Mouse (Mus musculus) CH12.LX (cell line): ENCODE results near the gene Mpv17. TPM values are rescaled to one million over a fixed set of nuclear protein-coding genes. Genes with fewer than 3 reads are reported as not detected.

Source experiments
- DNase-seq: peaks from one replicate; pipeline ENCODE4 v3.0.0-alpha.2; 2013; ENCODE audit errors: extremely low read depth
- H3K27ac ChIP-seq: 2 replicates; pipeline ENCODE4 v1.5.1; 2012; ENCODE audit warnings: low read depth, mild to moderate bottlenecking, control low read depth, moderate library complexity; ENCODE audit not compliant: insufficient read depth
- H3K27me3 ChIP-seq: replicated peaks from 2 replicates; pipeline ENCODE3; 2012; ENCODE audit warnings: inconsistent platforms
- H3K36me3 ChIP-seq, 2 experiments: replicated peaks in 1 of 2; 2 replicates each; pipeline versions ENCODE3 to v1.6.1; 2012; ENCODE audit warnings: inconsistent platforms in 1 of 2, low read length in 1 of 2, mild to moderate bottlenecking in 1 of 2, mixed read lengths in 1 of 2, moderate library complexity in 1 of 2; ENCODE audit not compliant: control insufficient read depth in 1 of 2, insufficient read depth in 1 of 2
- H3K4me1 ChIP-seq, 2 experiments: 2 replicates each; pipeline ENCODE4 v1.6.1; 2012; ENCODE audit warnings: inconsistent platforms in 1 of 2, moderate library complexity in 1 of 2; ENCODE audit not compliant: insufficient read depth in 2 of 2, control insufficient read depth in 1 of 2
- H3K4me2 ChIP-seq: 2 replicates; pipeline ENCODE4 v1.6.1; 2012; ENCODE audit warnings: low read depth, mild to moderate bottlenecking, control low read depth; ENCODE audit not compliant: poor library complexity, insufficient read depth, severe bottlenecking
- H3K4me3 ChIP-seq, 3 experiments: fragments of 150-350 bp in 1 of 3; sonication (generic) in 1 of 3; replicated peaks in 1 of 3; 2 replicates each; pipeline versions ENCODE3 to v1.5.1; 2011 to 2012; ENCODE audit warnings: low read depth in 2 of 3, low read length in 2 of 3, mild to moderate bottlenecking in 2 of 3, moderate library complexity in 2 of 3, control low read depth in 1 of 3, improper control_type of control experiment in 1 of 3, inconsistent platforms in 1 of 3, mixed read lengths in 1 of 3; ENCODE audit not compliant: poor library complexity in 1 of 3
- H3K79me2 ChIP-seq: replicated peaks from 2 replicates; pipeline ENCODE4 v1.6.1; 2012; ENCODE audit warnings: mild to moderate bottlenecking, moderate library complexity; ENCODE audit not compliant: control insufficient read depth, poor library complexity, insufficient read depth, severe bottlenecking; ENCODE audit errors: extremely low read depth
- H3K9ac ChIP-seq: 2 replicates; pipeline ENCODE4 v1.6.1; 2012; ENCODE audit warnings: low read depth, mild to moderate bottlenecking, control low read depth, moderate library complexity; ENCODE audit not compliant: insufficient read depth
- H3K9me3 ChIP-seq: replicated peaks from 2 replicates; pipeline ENCODE3; 2012; ENCODE audit warnings: low read length, inconsistent platforms, mixed read lengths
- BHLHE40 ChIP-seq: IDR thresholded peaks from 2 replicates; pipeline ENCODE4 v1.6.1; 2011; ENCODE audit warnings: mild to moderate bottlenecking, low read depth, low read length, improper control_type of control experiment
- CHD1 ChIP-seq: IDR thresholded peaks from 2 replicates; pipeline ENCODE4 v1.6.1; 2012; ENCODE audit warnings: low read depth, low read length, improper control_type of control experiment, inconsistent platforms
- CHD2 ChIP-seq: IDR thresholded peaks from 2 replicates; pipeline ENCODE4 v1.6.1; 2011; ENCODE audit warnings: low read length, improper control_type of control experiment
- CTCF ChIP-seq, 2 experiments: IDR thresholded peaks in 1 of 2; conservative IDR thresholded peaks in 1 of 2; 2 replicates each; pipeline ENCODE4 v1.5.1; 2011 to 2012; ENCODE audit warnings: low read depth in 2 of 2, low read length in 2 of 2, improper control_type of control experiment in 1 of 2, inconsistent platforms in 1 of 2, mild to moderate bottlenecking in 1 of 2, moderate library complexity in 1 of 2
- E2F4 ChIP-seq: IDR thresholded peaks from 2 replicates; pipeline ENCODE4 v1.6.1; 2011; ENCODE audit warnings: low read depth, low read length, improper control_type of control experiment; ENCODE audit not compliant: insufficient replicate concordance
- ELF1 ChIP-seq: IDR thresholded peaks from 2 replicates; pipeline ENCODE4 v1.6.1; 2014; ENCODE audit warnings: low read depth, mild to moderate bottlenecking, inconsistent platforms, low read length, improper control_type of control experiment
- EP300 ChIP-seq: IDR thresholded peaks from 2 replicates; pipeline ENCODE4 v1.6.1; 2011; ENCODE audit warnings: low read length, improper control_type of control experiment
- ETS1 ChIP-seq: conservative IDR thresholded peaks from 2 replicates; pipeline ENCODE4 v1.6.1; 2012; ENCODE audit warnings: low read depth, mild to moderate bottlenecking, inconsistent platforms, low read length, improper control_type of control experiment, moderate library complexity
- GABPA ChIP-seq: IDR thresholded peaks from 2 replicates; pipeline ENCODE4 v1.6.1; 2012; ENCODE audit warnings: low read depth, low read length, improper control_type of control experiment, inconsistent platforms; ENCODE audit not compliant: insufficient replicate concordance
- HCFC1 ChIP-seq: IDR thresholded peaks from 2 replicates; pipeline ENCODE4 v1.6.1; 2012; ENCODE audit warnings: low read depth, mild to moderate bottlenecking, inconsistent platforms, low read length, improper control_type of control experiment
- IRF4 ChIP-seq: IDR thresholded peaks from 2 replicates; pipeline ENCODE4 v1.6.1; 2014; ENCODE audit warnings: low read depth, mild to moderate bottlenecking, inconsistent platforms, low read length, improper control_type of control experiment
- JUN ChIP-seq: IDR thresholded peaks from 2 replicates; pipeline ENCODE4 v1.6.1; 2011; ENCODE audit warnings: low read depth, mild to moderate bottlenecking, low read length, improper control_type of control experiment, moderate library complexity; ENCODE audit not compliant: insufficient read depth
- JUND ChIP-seq: conservative IDR thresholded peaks from 2 replicates; pipeline ENCODE4 v1.6.1; 2011; ENCODE audit warnings: low read depth, low read length, improper control_type of control experiment
- KAT2A ChIP-seq: IDR thresholded peaks from 2 replicates; pipeline ENCODE4 v1.6.1; 2012; ENCODE audit warnings: low read length, improper control_type of control experiment, inconsistent platforms; ENCODE audit not compliant: insufficient replicate concordance
- MAFK ChIP-seq: IDR thresholded peaks from 2 replicates; pipeline ENCODE4 v1.6.1; 2011; ENCODE audit warnings: low read length, improper control_type of control experiment; ENCODE audit not compliant: insufficient replicate concordance
- MAX ChIP-seq: IDR thresholded peaks from 2 replicates; pipeline ENCODE4 v1.6.1; 2011; ENCODE audit warnings: low read length, improper control_type of control experiment
- MAZ ChIP-seq: IDR thresholded peaks from 2 replicates; pipeline ENCODE4 v1.6.1; 2012; ENCODE audit warnings: low read depth, mild to moderate bottlenecking, inconsistent platforms, low read length, improper control_type of control experiment, moderate library complexity
- MEF2A ChIP-seq: IDR thresholded peaks from 2 replicates; pipeline ENCODE4 v1.6.1; 2014; ENCODE audit warnings: low read depth, mild to moderate bottlenecking, inconsistent platforms, low read length, improper control_type of control experiment, borderline replicate concordance
- MXI1 ChIP-seq: IDR thresholded peaks from 2 replicates; pipeline ENCODE4 v1.6.1; 2011; ENCODE audit warnings: mild to moderate bottlenecking, low read depth, low read length, improper control_type of control experiment
- MYC ChIP-seq: IDR thresholded peaks from 2 replicates; pipeline ENCODE4 v1.6.1; 2011; ENCODE audit warnings: low read depth, mild to moderate bottlenecking, improper control_type of control experiment, low read length
- NELFE ChIP-seq: IDR thresholded peaks from 2 replicates; pipeline ENCODE4 v1.6.1; 2011; ENCODE audit warnings: low read depth, low read length, improper control_type of control experiment
- NRF1 ChIP-seq: IDR thresholded peaks from 2 replicates; pipeline ENCODE4 v1.6.1; 2014; ENCODE audit warnings: low read depth, mild to moderate bottlenecking, inconsistent platforms, low read length, improper control_type of control experiment, moderate library complexity
- PAX5 ChIP-seq: IDR thresholded peaks from 2 replicates; pipeline ENCODE4 v1.6.1; 2012; ENCODE audit warnings: low read length, inconsistent platforms, mixed read lengths
- POLR2A ChIP-seq: IDR thresholded peaks from 2 replicates; pipeline ENCODE4 v1.6.1; 2011; ENCODE audit warnings: low read depth, mild to moderate bottlenecking, improper control_type of control experiment, low read length
- POLR2AphosphoS2 ChIP-seq: IDR thresholded peaks from 2 replicates; pipeline ENCODE4 v1.6.1; 2011; ENCODE audit warnings: low read depth, low read length, improper control_type of control experiment
- RAD21 ChIP-seq: IDR thresholded peaks from 2 replicates; pipeline ENCODE4 v1.6.1; 2011; ENCODE audit warnings: low read depth, mild to moderate bottlenecking, low read length, improper control_type of control experiment, moderate library complexity
- RCOR1 ChIP-seq: conservative IDR thresholded peaks from 2 replicates; pipeline ENCODE4 v1.6.1; 2012; ENCODE audit warnings: low read depth, mild to moderate bottlenecking, inconsistent platforms, low read length, improper control_type of control experiment
- SIN3A ChIP-seq: IDR thresholded peaks from 2 replicates; pipeline ENCODE4 v1.6.1; 2012; ENCODE audit warnings: low read length, improper control_type of control experiment, inconsistent platforms
- SMC3 ChIP-seq: IDR thresholded peaks from 2 replicates; pipeline ENCODE4 v1.6.1; 2011; ENCODE audit warnings: low read depth, low read length, improper control_type of control experiment
- TBP ChIP-seq: conservative IDR thresholded peaks from 2 replicates; pipeline ENCODE4 v1.6.1; 2011; ENCODE audit warnings: low read depth, low read length, improper control_type of control experiment
- TCF12 ChIP-seq: IDR thresholded peaks from 2 replicates; pipeline ENCODE4 v1.6.1; 2014; ENCODE audit warnings: low read depth, mild to moderate bottlenecking, inconsistent platforms, low read length, improper control_type of control experiment
- UBTF ChIP-seq: IDR thresholded peaks from 2 replicates; pipeline ENCODE4 v1.6.1; 2012; ENCODE audit warnings: low read depth, mild to moderate bottlenecking, inconsistent platforms, low read length, improper control_type of control experiment, moderate library complexity
- USF1 ChIP-seq: IDR thresholded peaks from 2 replicates; pipeline ENCODE4 v1.6.1; 2014; ENCODE audit warnings: low read depth, mild to moderate bottlenecking, inconsistent platforms, low read length, improper control_type of control experiment
- USF2 ChIP-seq: conservative IDR thresholded peaks from 2 replicates; pipeline ENCODE4 v1.6.1; 2011; ENCODE audit warnings: low read depth, low read length, improper control_type of control experiment
- ZC3H11A ChIP-seq: IDR thresholded peaks from 2 replicates; pipeline ENCODE4 v1.6.1; 2012; ENCODE audit warnings: low read depth, mild to moderate bottlenecking, inconsistent platforms, low read length, improper control_type of control experiment
- ZKSCAN1 ChIP-seq: IDR thresholded peaks from 2 replicates; pipeline ENCODE4 v1.6.1; 2012; ENCODE audit warnings: low read depth, inconsistent platforms, low read length, improper control_type of control experiment, borderline replicate concordance
- ZMIZ1 ChIP-seq: IDR thresholded peaks from 2 replicates; pipeline ENCODE4 v1.6.1; 2012; ENCODE audit warnings: low read depth, mild to moderate bottlenecking, inconsistent platforms, low read length, improper control_type of control experiment
- ZNF384 ChIP-seq: IDR thresholded peaks from 2 replicates; pipeline ENCODE4 v1.6.1; 2012; ENCODE audit warnings: low read depth, low read length, improper control_type of control experiment, inconsistent platforms
- dilution Hi-C: fragments of 300-500 bp; cut with MboI; formaldehyde crosslinking; loops from 2 replicates; pipeline ENCODE4 v1.14.3; 2020; ENCODE audit warnings: low sequenced_read_pairs; ENCODE audit not compliant: extremely low pct_unique_long_range_greater_than_20kb, extremely low pct_ligation_motif_present
- in situ Hi-C: fragments of 300-500 bp; cut with MboI; formaldehyde crosslinking; loops from 3 replicates; pipeline ENCODE4 v1.14.3; 2019; ENCODE audit warnings: low sequenced_read_pairs, low pct_ligation_motif_present, low pct_unique_long_range_greater_than_20kb, mixed read lengths
- polyA plus RNA-seq: library from polyadenylated mRNA; unstranded; fragments of >175 nt; gene quantifications from 2 replicates; pipeline ENCODE4 v1.2.1, GENCODE M21; 2012; ENCODE audit warnings: low read depth; ENCODE audit not compliant: insufficient read length
- total RNA-seq, 2 experiments: library from RNA; depleted of rRNA; stranded (reverse); fragments of 300-350 nt in 1 of 2; fragments of >200 nt in 1 of 2; gene quantifications; 2 replicates each; pipeline ENCODE4 v1.2.3; 2012 to 2014

The Mpv17 gene
- total and polyA plus RNA-seq, 3 experiments: 24.0 to 37.6 (median 32.8) TPM

DNA sequence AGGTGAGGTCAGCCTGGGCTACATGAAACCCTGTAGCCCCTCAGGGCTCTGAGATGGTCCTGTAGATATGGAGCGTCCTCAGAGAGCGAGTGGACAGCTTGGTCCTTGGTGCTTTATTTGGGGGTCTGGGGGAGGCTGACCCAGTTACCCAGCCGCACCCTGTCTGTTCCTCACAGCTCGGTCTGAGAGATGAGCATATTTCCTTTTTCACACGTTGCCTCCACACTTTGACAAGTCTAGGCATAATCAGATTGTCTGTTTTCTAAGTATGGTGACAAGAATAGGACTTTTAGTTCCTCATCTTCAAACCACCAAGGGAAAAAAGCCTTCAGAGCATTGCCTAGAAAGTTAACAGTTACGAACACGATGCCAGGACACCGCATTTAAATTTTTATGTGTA, 32.9 kb downstream of the Mpv17 start:
- Histone ChIP-seq H3K27ac (peak overlapping the region; percentile 44), H3K9me3 (no peaks in the 10 kb centered on the region), H3K27me3 (peaks cover 3% of the 10 kb centered on the region), H3K4me2 (peak overlapping the region; percentile 11; the same call in 1 of the 2 replicates), H3K79me2 (no peaks in the 10 kb centered on the region), H3K36me3 (no peaks in the 10 kb centered on the region), H3K4me1 (peaks cover 2 to 30% of the 10 kb centered on the region in 2 experiments; a peak in 3 of 4 replicates), H3K9ac (no peak overlapping the region), H3K4me3 (no peak overlapping the region)
- TF ChIP-seq EP300 (peak; percentile 74), USF2 (no peak), USF1 (no peak), UBTF (no peak), CTCF (conservative IDR thresholded peaks at IDR 0.05 in 1 of 2, IDR thresholded peaks at IDR 0.05 in 1 of 2; ENCODE audit: low read depth in 2 of 2, low read length in 2 of 2) (no peak), E2F4 (no peak), MAZ (no peak), MAFK (no peak), NELFE (no peak), JUND (0 out of 2 replicates have a peak, but pooled peaks have one; percentile 10), JUN (peak; percentile 33; the same call in 1 of the 2 replicates), GABPA (no peak), ZNF384 (no peak), ELF1 (no peak), MYC (peak; percentile 86; the same call in 1 of the 2 replicates), MXI1 (no peak; the same call in 1 of the 2 replicates), ZKSCAN1 (no peak), TBP (no peak; the same call in 1 of the 2 replicates), MEF2A (peak; percentile 91), ZC3H11A (no peak), PAX5 (no peak), CHD2 (no peak), POLR2A (no peak), SMC3 (no peak), ZMIZ1 (no peak), IRF4 (peak; percentile 84), MAX (peak; percentile 84; the same call in 1 of the 2 replicates), POLR2AphosphoS2 (no peak), TCF12 (0 out of 2 replicates have a peak, but pooled peaks have one; percentile 15), BHLHE40 (peak; percentile 58), RCOR1 (0 out of 2 replicates have a peak, but pooled peaks have one; percentile 20), KAT2A (no peak), SIN3A (no peak), ETS1 (peak; percentile 60), CHD1 (peak; percentile 76; the same call in 1 of the 2 replicates), RAD21 (no peak; the same call in none of the 2 replicates), HCFC1 (no peak), NRF1 (no peak)
- dilution Hi-C loops (no loop called here), in situ Hi-C loops (no loop called here)
- DNase-seq: peak; percentile 60
